Mouse (Mus musculus) cerebellum, postnatal 36 days (tissue): ENCODE results near the gene Vwa8.

Experiments used
- DNase-seq, 2 experiments: peaks; one replicate each; pipeline ENCODE4 v3.0.0; 2021 to 2022; ENCODE audit warnings: mixed read lengths in 2 of 2

The Vwa8 gene

DNA sequence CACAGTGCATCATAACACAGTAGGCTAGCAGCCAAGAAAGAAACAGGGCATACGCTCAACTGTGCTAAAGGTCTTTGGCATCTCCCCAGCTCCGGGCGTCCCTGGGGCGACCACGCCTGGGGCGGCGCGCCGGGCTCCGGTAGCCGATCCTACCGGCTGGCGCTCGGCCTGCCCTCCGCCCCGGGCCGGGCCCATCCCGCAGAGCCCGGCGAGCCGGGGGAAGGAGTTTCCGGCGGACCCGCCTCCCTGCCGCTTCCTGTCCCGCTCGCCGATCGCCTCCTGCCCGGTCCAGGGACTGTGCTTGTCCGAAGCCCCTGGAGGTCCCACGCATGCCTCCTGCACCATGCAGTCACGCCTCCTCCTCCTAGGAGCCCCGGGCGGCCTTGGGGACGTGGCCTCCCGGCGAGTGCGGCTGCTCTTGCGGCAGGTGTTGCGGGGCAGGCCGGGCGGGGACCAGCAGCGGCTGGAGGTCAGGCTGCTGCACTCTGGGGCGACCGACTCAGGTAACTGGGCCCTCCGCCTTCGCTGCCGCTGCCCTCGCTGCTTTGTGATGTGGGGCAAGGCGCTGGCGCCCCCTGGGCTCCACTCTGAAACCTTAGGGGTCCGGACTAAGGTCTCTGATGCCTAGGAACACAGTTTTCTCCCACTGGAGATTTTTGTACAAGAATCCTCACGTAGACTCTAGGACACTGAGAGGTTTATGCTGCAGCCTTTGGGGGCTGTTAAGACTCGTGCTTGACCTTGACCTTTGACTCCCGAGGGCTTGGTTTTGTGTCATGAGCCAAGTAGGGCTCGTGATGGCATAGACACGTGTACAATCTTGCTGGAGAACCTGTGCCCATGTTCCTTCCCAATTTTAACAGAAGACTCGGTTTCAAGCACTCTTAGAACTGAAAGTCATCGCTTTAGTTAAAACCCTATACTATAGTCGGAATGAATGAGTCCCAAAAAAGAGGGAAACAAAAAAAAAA lies at the start of gene Vwa8:
Gene Vwa8 (plus strand): TSS at position 112 of the 971 bp plus-strand sequence.
- peak; percentile 79 to 84 for DNase-seq

DNA sequence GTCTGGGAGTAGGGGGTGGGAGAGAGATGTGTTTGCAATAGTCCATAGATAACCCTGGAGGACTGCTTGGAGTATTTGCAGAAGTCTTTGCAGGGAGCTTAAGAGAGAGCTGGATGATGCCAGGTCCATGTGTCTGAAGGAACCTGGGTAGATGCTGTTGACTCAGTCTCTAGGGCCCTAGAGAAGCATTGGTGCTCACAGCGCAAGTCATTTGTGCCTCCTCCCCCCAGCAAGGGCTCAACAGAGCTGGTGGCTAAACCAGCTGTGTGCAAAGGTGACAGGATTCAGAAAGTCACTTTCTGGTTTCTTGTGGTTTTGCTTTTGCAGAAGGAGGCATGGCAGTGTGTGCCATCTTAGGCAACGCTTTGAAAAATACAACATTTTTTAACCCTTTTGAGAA lies 46.5 kb upstream of the Vwa8 start:
- no peak for DNase-seq

DNA sequence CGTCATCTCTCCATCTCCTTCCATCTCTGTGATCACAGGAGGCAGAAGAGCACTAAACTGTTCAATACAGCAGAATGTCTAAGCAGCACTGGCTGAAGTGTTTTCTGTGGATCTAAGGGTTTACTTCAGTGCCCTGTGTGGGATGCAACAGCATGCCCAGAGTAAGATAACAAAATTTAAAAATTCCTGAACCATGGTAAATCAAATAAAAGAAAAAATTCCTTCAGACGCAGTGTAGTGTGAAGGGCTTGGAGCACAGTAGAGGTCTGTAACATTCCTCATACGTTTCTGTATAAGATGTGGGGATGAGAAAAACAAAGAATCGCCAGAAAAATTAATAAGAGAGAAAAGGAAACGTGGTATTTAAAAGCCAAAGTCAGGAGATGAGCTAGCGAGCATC lies 44.9 kb upstream of the Vwa8 start:
- no peak for DNase-seq

DNA sequence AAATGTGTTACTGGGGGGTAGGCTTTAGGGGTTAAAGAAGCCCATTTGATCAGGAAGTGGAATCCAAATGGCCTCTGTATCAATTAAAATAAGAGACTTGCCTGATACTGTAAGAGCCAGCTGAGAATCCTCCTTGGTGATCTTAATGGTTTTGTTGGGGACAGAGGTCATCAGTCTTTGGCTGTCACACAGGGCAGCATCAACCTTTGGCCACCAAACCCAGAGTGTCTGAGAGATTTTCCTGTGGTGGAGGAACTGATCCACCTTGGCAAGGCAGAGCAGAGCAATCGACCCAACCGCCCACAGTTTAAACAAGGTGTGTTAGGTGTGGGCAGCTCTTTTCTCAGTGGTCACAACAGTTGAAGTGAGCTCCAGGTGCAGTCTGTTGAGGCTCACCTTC lies 36.0 kb upstream of the Vwa8 start:
- no peak for DNase-seq

DNA sequence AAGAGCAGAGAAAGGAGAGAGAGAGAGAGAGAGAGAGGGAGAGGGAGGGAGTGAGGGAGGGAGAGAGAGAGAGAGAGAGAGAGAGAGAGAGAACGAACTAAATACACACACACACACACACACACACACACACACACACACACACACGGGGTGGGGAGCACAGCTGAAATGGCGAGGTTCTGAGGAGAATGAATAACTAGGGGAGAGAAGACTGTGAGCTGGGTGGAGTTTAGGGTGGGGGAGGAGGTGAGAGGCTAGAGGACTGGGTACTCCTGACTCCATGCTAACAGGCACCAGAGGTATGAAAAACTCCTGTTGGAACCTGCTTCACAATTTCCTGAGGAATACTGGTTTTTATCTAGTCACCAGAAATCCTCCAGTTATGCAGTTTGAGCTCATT lies 32.4 kb upstream of the Vwa8 start:
- DNase-seq, result no peak

DNA sequence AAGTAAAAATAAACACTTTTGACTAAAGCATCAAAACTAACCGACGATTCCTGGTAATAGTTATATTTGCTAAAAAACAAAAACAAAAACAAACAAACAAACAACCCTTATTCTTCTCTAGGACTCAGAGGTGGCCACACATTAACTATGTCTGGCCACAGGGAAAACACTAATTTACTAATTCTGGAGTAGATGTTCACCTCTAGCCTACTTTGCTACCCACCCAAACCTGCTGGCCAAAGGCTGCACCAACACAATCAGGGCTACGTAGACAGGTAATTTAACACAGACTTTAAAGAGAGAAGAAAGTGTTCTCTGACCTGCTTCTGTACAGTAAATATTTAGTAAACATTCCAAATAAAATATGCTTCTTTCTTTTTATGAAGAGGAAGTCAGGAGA lies 31.2 kb upstream of the Vwa8 start:
- DNase-seq, result no peak

DNA sequence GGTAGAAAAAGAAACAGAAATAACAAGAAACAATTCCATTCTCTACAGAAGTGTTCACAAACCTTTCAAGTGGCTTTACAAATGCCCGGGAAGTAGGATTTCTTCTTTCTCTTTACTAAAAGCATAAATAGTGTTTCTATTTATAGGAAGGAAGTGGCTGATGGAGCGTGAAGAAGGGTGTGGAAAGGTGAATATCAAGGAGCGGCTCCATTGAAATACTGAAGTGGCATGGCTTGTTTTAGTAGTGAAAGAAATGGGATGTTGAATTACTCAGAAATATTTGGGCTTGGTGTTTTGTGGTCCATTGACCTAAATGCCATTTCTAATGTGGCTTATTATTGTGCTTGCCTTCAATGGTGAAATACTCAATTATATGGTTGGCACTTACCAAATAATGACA lies 30.4 kb upstream of the Vwa8 start:
- DNase-seq, result no peak

DNA sequence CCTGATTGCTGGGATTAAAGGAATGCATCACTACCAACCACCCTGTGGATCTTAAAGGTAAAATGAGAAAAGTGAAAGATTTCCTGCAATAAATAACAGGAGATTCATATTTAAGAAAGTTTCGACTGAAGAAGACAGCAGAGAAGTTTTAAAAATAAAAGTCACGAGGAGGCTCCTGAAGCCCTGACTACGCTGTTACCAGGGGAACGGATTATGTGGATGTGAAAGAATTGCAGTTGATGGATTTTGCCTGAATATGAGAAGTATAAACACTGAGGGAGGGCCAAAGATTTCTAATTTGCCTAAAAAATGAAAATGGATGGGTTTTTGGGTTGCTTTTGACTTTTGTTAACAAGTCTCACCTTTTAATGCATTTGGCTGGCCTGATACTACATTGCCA lies 24.8 kb upstream of the Vwa8 start:
- no peak for DNase-seq

DNA sequence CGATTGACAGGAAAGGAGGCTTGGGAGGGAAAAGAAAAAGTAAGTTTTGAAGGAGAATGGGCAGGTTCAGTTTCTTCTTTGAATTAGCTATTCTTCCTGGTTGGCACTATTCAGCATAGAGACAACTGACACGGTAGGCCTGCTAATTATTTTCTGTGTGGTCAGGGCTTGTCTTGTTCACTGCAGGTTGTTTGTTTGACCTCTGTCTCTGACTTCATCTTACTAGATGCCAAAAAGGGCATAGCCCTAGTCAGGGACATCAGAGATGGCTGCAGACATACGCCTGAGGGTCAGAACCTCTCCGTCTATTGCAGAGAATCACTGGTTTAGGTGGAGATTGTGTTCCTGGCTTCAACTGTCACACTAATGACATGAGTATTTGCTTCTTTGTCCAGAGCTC lies 24.3 kb upstream of the Vwa8 start:
- DNase-seq, result no peak

DNA sequence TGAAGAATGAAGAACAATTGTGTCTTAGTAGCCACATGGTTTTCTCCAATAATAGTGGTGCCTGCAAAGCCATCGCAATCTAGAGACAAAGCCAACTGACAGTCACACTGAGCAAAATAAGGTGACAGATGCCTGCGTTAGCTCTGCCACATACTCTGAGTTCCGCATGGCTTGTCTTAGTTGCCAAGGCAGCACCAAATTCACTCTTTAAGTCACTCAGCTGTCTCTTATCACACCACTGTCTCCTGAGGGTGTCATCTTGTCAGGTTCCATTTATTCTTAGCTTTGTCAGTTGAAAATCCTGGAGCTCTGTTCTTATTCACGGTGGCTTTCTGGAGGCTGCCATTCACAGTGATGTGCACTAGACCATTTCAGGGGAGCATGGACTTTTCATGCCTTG lies 17.7 kb upstream of the Vwa8 start:
- no peak for DNase-seq

DNA sequence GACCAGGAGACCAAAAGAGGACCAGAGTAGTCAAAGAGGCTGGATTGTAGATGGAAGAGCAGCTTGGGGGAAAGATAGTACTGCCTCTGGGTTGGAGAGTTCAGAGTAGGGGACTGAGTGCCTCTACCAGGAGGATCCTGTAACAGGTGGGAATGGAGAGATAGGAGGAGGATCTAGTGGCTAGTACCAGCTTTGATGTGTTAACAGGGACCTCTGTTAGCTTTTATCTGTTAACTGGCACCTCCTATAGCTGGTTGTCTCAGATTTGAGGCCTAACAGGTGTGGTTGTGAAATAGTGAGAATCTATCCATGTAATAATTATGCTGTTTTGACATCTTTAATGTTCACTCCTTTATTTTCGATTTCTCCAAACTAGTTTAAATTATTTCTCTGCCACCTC lies 904 bp upstream of the Vwa8 start:
- DNase-seq, result no peak

DNA sequence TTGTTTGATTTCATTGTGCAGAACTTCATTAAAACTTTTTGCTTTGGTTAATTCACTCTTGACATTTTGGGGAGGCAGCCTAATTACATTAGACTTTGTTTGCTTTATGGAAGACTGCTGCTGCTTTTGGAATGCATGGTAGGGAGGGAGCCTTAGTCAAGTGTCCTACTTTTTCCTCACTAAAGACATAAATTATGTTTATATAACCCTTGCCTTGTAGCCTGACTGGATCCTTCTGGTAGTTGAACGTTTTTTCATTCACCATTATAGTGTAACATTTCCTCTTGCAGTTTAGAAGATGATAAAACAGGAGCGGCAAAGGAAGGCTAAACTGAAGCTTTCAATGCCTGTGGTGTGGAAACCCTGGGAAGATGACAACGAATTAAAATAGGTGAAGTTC lies 375 bp upstream of the Vwa8 start:
- no peak for DNase-seq

DNA sequence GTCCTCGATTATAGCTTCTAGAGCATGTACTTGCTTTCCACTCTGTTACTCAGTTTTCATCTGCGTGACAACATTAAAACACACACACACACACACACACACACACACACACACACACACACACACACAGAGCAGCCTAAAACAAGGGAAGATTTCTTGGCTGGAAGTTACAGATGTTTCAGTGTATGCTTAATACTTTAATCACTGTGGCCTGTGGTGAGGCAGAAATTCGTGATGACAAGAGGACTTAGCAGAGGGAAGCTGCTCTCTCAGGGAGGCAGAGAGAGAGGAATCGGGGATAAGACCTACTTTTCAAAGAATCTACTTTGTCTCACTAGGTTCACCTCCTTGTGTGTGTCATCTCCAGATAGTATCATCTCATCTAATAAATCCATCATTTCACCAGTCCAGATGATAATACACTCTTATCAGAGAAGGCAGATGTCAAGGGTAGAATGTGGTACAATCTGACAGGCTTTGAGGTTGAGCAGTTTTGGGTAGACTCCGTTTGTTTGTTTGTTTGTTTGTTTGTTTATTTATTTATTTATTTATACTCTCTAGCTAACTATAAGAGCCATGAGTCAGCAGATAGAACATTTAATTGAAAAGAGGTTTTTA lies 1.2 kb downstream of the Vwa8 start:
- DNase-seq, result no peak

DNA sequence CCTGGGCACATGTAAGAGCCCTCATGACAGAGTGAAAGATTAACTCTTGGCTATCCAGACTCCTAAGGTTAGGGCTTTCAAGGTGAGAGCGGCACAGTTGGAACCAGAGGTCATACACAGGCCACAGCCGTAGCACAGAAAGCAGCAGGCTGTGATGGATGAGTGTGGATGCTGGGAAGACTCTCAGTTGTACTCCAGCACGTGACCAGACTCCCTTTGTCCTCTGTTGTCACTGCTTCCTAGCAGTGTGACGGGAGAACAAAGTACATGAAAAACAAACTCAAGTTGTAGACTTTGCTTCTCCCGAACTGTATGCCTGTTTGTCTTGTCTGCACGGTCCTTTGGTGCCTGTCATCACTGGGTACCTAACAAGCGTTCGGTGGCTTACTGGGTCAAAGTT lies 1.8 kb downstream of the Vwa8 start:
- DNase-seq, result no peak

DNA sequence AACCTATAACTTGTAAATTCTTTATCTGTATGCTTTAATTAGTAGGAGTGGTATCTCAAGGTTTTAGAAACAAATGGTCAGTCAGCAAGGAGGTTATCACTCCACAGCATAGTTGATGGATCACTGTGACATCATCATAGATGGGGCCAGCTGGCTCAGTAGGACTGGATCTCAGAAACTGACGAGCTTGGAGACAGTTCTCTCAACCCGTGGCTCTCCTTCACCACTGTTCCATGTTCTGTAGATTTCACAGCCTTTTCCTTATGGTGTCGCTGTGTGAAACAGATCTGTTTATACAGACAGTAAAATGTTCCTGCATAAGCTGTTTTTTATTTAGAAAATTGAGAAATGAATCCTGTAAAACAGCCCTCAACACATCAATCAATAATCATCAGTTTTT lies 2.5 kb downstream of the Vwa8 start:
- DNase-seq, result no peak

DNA sequence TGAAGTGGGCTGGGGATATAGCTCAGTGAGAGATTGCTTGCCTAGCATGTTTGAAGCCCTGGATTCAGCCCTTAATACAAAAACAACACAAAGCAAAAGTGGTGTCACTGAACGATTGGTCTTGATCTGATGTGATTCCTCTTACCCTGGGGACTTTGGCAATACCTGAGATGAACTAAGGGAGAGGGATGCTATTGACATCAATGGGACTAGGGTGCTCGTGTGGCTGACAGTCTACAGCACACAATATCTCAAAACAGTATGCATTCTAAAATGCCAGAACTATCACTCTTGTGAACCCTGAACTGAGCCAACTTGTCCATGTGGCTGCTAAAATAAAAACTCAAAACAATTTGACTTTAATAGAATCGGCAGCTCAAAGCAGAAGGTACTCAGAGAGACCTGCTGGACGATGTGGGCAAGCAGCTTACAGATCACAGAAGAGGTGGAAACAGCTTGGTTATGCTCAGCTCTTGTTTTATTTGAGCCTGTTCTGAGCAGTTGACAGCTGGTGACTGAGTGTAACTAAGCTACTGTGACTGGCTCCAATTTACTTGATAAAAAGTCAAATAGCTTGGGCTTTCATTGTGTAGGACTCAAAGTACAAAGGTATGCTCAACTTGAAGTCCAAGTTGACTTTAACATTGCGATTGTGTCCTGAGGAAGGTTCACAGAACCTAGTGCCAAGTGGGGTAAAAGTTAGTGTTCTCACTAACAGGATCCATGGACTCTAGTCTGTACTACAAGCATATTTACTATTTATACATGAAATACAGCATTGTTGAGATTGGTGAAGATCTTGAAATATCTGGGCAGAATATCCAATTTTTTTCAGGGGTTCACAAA lies 3.8 kb downstream of the Vwa8 start:
- DNase-seq, result no peak

DNA sequence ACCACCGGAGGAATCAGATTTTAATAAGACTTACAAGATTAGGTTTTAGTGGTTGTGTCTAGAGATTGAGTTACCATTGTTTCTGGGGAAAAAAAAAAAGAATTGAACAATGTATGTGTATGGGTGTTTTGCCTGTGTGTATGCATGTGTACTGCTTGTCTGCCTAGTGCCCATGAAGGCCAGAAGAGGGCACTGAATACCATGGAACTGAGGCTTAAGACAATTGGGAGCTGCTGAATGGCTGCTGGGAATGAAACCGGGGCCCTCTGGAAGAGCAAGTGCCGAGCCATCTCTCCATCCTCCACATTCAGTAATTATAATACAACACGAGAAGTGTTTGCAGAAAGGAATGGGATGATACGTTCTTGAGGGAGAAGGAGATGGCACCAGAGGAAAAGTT lies 12.3 kb downstream of the Vwa8 start:
- no peak for DNase-seq

DNA sequence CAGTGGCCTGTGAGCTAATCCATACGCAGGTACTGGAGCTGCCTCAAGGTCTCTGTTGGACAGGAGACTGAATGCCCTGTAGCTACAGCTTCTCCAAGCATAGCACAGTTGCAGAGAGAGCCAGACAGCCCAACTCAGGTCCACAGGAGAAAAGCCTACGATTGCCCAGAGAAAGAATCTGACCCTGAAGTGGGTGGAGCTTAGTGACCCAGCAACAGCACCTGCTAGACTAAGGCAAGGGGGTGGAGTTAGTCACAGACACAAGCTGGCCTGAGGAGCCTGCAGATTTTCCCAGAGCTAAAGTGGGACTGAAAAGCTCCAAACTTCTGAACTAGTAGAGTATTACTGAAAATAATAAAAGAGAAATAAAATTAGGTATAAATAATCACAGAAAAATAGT lies 21.2 kb downstream of the Vwa8 start:
- no peak for DNase-seq

DNA sequence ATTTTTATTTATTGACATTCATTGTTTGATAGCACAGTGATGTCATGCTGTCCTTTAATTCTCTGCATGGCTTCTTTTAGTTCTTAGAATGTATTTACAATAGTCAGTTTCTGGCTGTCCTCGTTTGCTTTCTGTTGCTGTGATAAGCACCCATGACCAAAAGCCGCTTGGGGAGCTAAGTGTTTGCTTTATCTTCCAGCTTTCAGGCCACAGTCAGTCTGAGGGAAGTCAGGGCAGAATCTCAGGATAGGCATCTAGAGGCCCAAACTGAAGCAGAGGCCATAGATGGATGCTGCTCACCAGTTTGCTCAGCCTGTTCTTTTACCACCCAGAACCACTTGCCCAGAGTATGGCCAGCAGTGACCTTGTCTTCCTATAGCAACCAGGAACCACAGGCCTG lies 28.3 kb downstream of the Vwa8 start:
- no peak for DNase-seq

DNA sequence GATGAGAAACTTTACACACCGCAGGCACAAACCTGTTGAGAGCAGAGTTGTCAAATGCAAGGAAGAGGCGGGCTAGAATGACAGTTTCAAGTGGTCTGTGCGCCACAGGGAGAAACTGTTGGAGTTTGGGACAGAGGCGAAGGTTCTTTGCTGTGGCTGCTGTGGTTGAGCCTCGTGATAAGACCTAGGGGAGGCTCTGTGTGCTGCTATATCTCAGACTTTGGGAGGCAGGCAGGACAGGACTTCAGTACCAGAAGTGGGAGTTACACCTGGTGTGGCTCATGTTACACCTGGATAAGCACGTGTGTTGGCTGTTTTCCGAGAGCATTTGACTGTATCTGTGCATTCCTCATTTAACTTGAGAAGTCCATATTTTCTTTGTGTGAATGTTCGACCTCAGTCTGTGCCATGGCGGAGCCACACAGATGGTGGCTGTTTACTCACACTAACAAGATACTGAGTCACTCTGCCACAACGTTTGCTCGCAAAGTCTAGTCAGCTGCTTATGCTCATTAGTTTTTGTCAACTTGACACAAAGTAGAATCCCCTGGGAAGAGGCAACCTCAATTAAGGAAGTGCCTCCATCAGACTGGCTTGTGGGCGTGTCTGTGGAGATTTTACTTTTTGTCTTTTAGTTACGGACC lies 29.7 kb downstream of the Vwa8 start:
- no peak for DNase-seq

DNA sequence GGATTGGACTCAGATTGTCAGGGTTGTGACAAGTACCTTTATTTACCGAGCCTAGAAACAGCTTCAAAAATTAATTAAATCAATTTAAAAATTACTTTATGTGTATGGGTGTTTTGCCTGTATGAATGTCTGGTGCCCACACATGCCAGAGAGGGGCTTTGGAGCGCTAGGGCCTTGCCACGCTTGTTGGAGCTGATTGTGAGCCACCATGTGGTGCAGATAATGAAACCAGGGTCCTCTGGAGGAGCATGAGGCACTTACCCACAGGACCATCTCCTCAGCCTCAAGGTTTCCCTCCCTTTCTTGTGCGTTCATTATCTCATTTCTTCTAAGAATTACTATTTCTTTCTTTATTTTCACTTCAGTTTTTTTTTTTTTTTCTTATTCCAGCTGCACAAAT lies 32.0 kb downstream of the Vwa8 start:
- DNase-seq, result no peak

DNA sequence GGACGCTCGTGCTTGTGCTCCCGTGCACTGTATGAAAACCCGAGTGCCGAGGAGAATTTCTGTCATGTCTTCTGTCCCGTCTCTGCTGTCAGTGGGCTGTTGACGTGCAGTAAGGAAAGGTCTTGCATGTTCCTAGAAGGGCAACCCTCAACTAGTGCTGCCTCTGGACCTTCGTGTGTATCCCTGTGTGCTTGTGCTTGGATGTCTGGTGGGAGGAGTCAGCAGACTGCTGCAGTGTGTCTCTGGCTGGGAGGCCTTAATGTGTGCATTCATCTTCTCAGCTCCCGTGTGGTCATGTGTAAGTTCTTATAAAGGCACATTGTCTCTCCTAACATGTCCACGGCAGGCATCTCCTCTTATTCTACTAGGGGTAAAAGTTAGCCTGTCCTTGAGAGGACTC lies 32.7 kb downstream of the Vwa8 start:
- no peak for DNase-seq

DNA sequence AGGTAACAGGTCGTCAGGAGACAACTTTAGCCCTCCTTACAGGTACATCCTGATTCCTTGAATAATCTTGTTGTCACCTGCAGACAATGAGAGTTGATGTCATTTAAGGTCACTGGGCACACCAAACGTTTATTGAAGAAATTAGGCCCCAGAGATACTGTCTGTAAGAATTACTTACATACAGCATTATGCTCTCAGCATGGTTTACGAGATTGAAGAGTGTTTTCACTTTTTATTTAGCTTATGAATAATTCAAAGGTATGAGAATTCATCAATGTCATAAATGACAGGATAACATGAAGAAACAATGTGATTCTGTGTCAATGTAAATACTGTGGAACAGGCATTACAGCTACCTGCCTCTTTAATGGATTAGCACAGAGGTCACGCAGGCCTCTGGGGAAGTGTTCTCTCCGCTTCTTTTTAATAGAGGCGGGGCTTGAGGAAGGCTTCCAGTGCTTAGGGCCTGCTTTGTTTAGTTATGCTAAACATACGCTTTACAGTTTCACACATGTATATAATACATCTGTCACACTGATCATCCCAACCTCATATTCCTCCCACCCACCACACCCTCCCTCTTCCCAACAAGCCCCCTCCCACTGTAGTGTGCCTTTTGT lies 37.2 kb downstream of the Vwa8 start:
- no peak for DNase-seq
